Mouse (Mus musculus): ENCODE measurements around the gene Ccdc63.

DNA sequence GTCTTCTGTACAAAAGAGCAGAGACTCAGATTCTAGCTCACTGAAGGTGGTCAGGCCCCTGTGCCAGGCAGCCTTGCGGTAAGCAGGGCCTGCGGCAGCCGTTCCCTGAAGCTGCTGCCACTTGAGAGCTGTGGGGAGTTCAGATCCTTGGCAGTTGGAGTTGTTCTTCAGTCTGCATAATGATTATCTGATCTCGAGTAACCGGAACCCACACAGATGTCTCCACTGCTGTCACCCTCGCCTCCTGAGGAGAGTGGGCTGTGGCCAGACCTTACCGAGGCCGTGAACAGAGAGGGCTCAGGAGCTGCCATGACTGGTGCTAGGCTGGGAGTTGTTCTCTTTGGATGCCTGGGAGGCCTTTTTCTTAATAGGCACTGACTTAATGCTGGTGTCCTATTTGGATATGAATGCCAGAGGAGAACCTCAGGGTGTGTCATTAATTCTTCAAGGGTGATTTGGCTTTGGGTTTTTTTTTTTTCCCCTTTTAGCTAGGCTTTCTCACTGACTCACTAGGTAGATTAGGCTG is 26.1 kb upstream of the Ccdc63 start:
- TF ChIP-seq CHD2 (IDR thresholded peaks at IDR 0.05; ENCODE audit: low read depth, low read length) (no peak), MAFK (IDR thresholded peaks at IDR 0.05; ENCODE audit: insufficient read depth, low read depth, low read length) (no peak), ZNF384 (IDR thresholded peaks at IDR 0.05; ENCODE audit: low read depth, low read length) (no peak)
